Mouse (Mus musculus): ENCODE results near the gene Col4a3bp.

DNA sequence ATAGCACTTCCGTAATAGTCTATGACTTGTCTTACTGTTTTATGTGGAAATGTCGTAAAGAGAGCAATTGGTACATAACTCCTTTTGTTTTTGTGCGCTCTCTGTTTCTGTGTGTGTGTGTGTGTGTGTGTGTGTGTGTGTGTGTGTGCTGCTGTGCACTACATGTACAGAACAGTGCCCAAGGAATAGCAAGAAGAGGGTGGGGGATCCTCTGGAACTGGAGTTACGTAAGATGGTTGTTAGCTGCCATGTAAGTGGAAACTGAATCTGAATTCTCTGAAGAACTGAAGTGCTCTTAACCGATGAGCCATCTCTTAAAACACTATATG lies 129.5 kb downstream of the Col4a3bp start:
- TF ChIP-seq POLR2A (IDR thresholded peaks at IDR 0.05; ENCODE audit: insufficient read depth, low read length) (no peak), CTCF (IDR thresholded peaks at IDR 0.05; ENCODE audit: low read depth, low read length) (no peak), EP300 (IDR thresholded peaks at IDR 0.05; ENCODE audit: insufficient read depth, low read depth, low read length) (no peak)
